Mouse (Mus musculus): Measurements from ENCODE around the gene Troap. TPM values are rescaled to one million over a fixed set of nuclear protein-coding genes. Genes with fewer than 3 reads are reported as not detected.
A peak's percentile ranks its signal among the peaks of the same experiment; 100 is the strongest.

The Troap gene
- polyA plus RNA-seq, 1 experiment, result 5.9 TPM

- TF ChIP-seq POLR2A (IDR thresholded peaks at IDR 0.05; ENCODE audit: low read depth, low read length) (peak; percentile 91), CTCF (IDR thresholded peaks at IDR 0.05; ENCODE audit: extremely low read depth, insufficient read depth, insufficient read length, insufficient replicate concordance) (no peak)
- peaks cover 8% of the 10 kb centered on the region; the same call in 1 of the 2 replicates for H3K4me1 ChIP-seq (ENCODE audit: control insufficient read depth, insufficient read depth, insufficient read length)
- H3K27ac ChIP-seq (ENCODE audit: insufficient read depth, low read length), result peak within 1 kb of the TSS; percentile 95
- peaks cover 5% of the 10 kb centered on the region for H3K36me3 ChIP-seq (ENCODE audit: control insufficient read depth, insufficient read depth, low read length)
- H3K4me3 ChIP-seq (ENCODE audit: extremely low read depth, insufficient read depth, insufficient read length), result peak within 1 kb of the TSS; percentile 69
- no peaks in the 10 kb centered on the region for H3K27me3 ChIP-seq (ENCODE audit: control insufficient read depth, insufficient read depth, low read length)
- WGBS, result under 1% methylated on average over 51 of the region's 52 CpGs
- DNase-seq (ENCODE audit: low read depth in 1 of 2, low spot score in 2 of 2), result peak; percentile 90 to 93
Observed at GRCm38 (mm10) chr15:99029619-99030584, 44.5 kb upstream of the Troap start, which contains the start of gene Tuba1c. Gene Tuba1c (plus strand): TSS chr15:99029891.

- peaks cover 8% of the 10 kb centered on the region; the same call in 1 of the 2 replicates for H3K4me1 ChIP-seq (ENCODE audit: control insufficient read depth, insufficient read depth, insufficient read length)
- H3K4me3 ChIP-seq (ENCODE audit: extremely low read depth, insufficient read depth, insufficient read length), result peak overlapping the region; percentile 69
- WGBS, result 1% methylated on average over 26 of the region's 26 CpGs
- peak in 1 of 2 experiments; percentile 27 for DNase-seq (ENCODE audit: low read depth in 1 of 2, low spot score in 2 of 2)
- peak overlapping the region; percentile 83 for H3K27ac ChIP-seq (ENCODE audit: insufficient read depth, low read length)
- TF ChIP-seq CTCF (IDR thresholded peaks at IDR 0.05; ENCODE audit: extremely low read depth, insufficient read depth, insufficient read length, insufficient replicate concordance) (no peak), POLR2A (IDR thresholded peaks at IDR 0.05; ENCODE audit: low read depth, low read length) (no peak)
- H3K27me3 ChIP-seq (ENCODE audit: control insufficient read depth, insufficient read depth, low read length), result no peaks in the 10 kb centered on the region
- H3K36me3 ChIP-seq (ENCODE audit: control insufficient read depth, insufficient read depth, low read length), result peaks cover 12% of the 10 kb centered on the region
Observed at GRCm38 (mm10) chr15:99030585-99031387, 43.6 kb upstream of the Troap start.

- no peak for TF ChIP-seq CTCF (IDR thresholded peaks at IDR 0.05; ENCODE audit: extremely low read depth, insufficient read depth, insufficient read length, insufficient replicate concordance)
- TF ChIP-seq POLR2A (IDR thresholded peaks at IDR 0.05; ENCODE audit: low read depth, low read length), result no peak
- H3K27ac ChIP-seq (ENCODE audit: insufficient read depth, low read length), result no peak overlapping the region
- peak overlapping the region; percentile 36; the same call in 1 of the 2 replicates for H3K4me3 ChIP-seq (ENCODE audit: extremely low read depth, insufficient read depth, insufficient read length)
- peaks cover 8% of the 10 kb centered on the region; the same call in 1 of the 2 replicates for H3K4me1 ChIP-seq (ENCODE audit: control insufficient read depth, insufficient read depth, insufficient read length)
- H3K27me3 ChIP-seq (ENCODE audit: control insufficient read depth, insufficient read depth, low read length), result no peaks in the 10 kb centered on the region
- no peak for DNase-seq (ENCODE audit: low read depth in 1 of 2, low spot score in 2 of 2)
- 64% methylated on average over 4 of the region's 4 CpGs for WGBS
- peaks cover 15% of the 10 kb centered on the region for H3K36me3 ChIP-seq (ENCODE audit: control insufficient read depth, insufficient read depth, low read length)
Observed at GRCm38 (mm10) chr15:99031388-99031675, 43.0 kb upstream of the Troap start.

DNA sequence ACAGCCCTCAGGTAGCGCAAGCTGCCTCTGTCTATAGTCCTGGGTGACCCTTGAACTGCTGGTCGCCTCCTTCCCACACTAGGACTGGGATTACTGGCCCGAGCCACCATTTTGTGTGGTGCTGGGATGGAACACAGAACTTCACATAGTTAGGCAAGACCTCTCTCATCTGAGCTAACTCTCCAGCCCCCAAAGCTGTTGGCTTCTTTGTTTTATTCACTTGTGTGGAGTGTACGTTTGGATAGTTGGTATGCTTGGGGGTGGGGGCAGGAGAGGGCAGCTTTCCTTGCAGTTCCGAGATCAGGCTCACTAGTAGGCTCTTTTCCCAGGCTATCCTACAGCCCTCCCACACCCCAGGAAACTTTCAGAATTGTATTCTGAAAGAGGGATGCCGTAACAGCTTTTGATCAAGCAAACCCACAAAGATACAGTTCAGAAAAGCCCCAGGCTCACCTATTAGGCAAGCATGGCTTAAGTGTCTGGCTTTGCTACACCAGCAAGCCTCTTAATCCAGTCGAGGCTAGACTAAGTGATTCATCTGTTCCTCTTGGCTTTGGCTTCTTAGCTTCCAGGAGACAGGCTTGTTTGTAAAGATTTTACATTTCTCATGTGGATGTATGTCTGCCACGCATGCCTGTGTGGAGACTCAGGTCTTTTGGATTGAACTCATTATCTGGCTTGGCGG lies 42.2 kb upstream of the Troap start:
- peaks cover 8% of the 10 kb centered on the region; the same call in 1 of the 2 replicates for H3K4me1 ChIP-seq (ENCODE audit: control insufficient read depth, insufficient read depth, insufficient read length)
- H3K36me3 ChIP-seq (ENCODE audit: control insufficient read depth, insufficient read depth, low read length), result peaks cover 19% of the 10 kb centered on the region
- no peak overlapping the region for H3K27ac ChIP-seq (ENCODE audit: insufficient read depth, low read length)
- peak overlapping the region; percentile 19; the same call in 1 of the 2 replicates for H3K4me3 ChIP-seq (ENCODE audit: extremely low read depth, insufficient read depth, insufficient read length)
- 82% methylated on average over 9 of the region's 9 CpGs for WGBS
- no peak for DNase-seq (ENCODE audit: low read depth in 1 of 2, low spot score in 2 of 2)
- no peak for TF ChIP-seq POLR2A (IDR thresholded peaks at IDR 0.05; ENCODE audit: low read depth, low read length)
- TF ChIP-seq CTCF (IDR thresholded peaks at IDR 0.05; ENCODE audit: extremely low read depth, insufficient read depth, insufficient read length, insufficient replicate concordance), result no peak
- H3K27me3 ChIP-seq (ENCODE audit: control insufficient read depth, insufficient read depth, low read length), result no peaks in the 10 kb centered on the region

DNA sequence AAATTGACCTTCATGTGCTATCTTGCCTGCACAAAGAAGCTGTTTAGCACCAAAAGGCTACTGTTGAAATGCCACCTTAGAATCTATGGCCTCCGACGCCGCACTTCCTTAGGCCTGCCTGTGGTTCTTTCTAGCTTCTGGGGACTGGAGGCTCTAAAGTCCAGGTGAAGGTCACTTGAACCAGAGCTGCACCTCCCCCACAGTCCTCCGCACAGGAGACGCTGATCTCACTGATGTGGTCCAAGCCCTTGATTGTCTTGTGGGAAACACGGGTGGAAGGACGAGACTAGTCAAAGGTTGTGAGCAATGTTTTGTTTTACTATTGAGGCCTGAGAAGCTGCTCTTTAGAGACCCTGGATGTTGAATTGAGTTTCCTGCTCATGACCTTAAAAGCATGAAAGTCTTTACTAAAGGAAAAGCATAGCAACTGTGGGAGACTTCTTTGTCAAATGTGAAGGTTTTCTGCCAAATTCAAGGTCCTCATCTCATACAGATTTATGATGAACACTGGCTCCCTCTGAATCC lies 41.6 kb upstream of the Troap start:
- peaks cover 19% of the 10 kb centered on the region for H3K36me3 ChIP-seq (ENCODE audit: control insufficient read depth, insufficient read depth, low read length)
- no peaks in the 10 kb centered on the region for H3K27me3 ChIP-seq (ENCODE audit: control insufficient read depth, insufficient read depth, low read length)
- no peak for DNase-seq (ENCODE audit: low read depth in 1 of 2, low spot score in 2 of 2)
- H3K4me1 ChIP-seq (ENCODE audit: control insufficient read depth, insufficient read depth, insufficient read length), result peaks cover 8% of the 10 kb centered on the region; the same call in 1 of the 2 replicates
- H3K27ac ChIP-seq (ENCODE audit: insufficient read depth, low read length), result no peak overlapping the region
- WGBS, result 69% methylated on average over 7 of the region's 7 CpGs
- no peak overlapping the region for H3K4me3 ChIP-seq (ENCODE audit: extremely low read depth, insufficient read depth, insufficient read length)
- TF ChIP-seq POLR2A (IDR thresholded peaks at IDR 0.05; ENCODE audit: low read depth, low read length) (no peak), CTCF (IDR thresholded peaks at IDR 0.05; ENCODE audit: extremely low read depth, insufficient read depth, insufficient read length, insufficient replicate concordance) (no peak)

Data from spleen, adult 2 months (tissue).